Mouse (Mus musculus) midbrain, embryonic 14.5 days (tissue): ENCODE data around the gene Enkur. TPM values are rescaled to one million over a fixed set of nuclear protein-coding genes. Genes with fewer than 3 reads are reported as not detected.

ENCODE experiments used
- ATAC-seq: fragments of 200-750 bp; cut with Nextera tagmentation; 2 replicates; pipeline ENCODE4 v1.8.0; 2017; ENCODE audit warnings: moderate number of reproducible peaks, moderate library complexity; ENCODE audit not compliant: low FRiP score, low TSS enrichment
- DNase-seq: peaks from one replicate; pipeline ENCODE4 v3.0.0-alpha.2; 2015
- H3K27ac ChIP-seq: fragments of 300-500 bp; sonication (generic); replicated peaks from 2 replicates; pipeline ENCODE4 v1.5.1; 2014; ENCODE audit warnings: mild to moderate bottlenecking, low read depth, low read length, moderate library complexity
- H3K27me3 ChIP-seq: fragments of 300-500 bp; sonication (generic); 2 replicates; pipeline ENCODE4 v1.6.1; 2014; ENCODE audit warnings: low read length, control low read depth, mixed read lengths; ENCODE audit not compliant: control insufficient read depth, insufficient read depth
- H3K36me3 ChIP-seq: fragments of 300-500 bp; sonication (generic); 2 replicates; pipeline ENCODE4 v1.6.1; 2014; ENCODE audit warnings: low read length, control low read depth; ENCODE audit not compliant: control insufficient read depth, insufficient read depth
- H3K4me1 ChIP-seq: fragments of 300-500 bp; sonication (generic); 2 replicates; pipeline ENCODE4 v1.6.1; 2014; ENCODE audit warnings: mild to moderate bottlenecking, antibody characterized with exemption, low read length, control low read depth; ENCODE audit not compliant: control insufficient read depth, insufficient read depth
- H3K4me2 ChIP-seq: fragments of 300-500 bp; sonication (generic); 2 replicates; pipeline ENCODE4 v1.6.1; 2014; ENCODE audit warnings: mild to moderate bottlenecking, low read length, moderate library complexity
- H3K4me3 ChIP-seq: fragments of 300-500 bp; sonication (generic); replicated peaks from 2 replicates; pipeline ENCODE4 v1.5.1; 2014; ENCODE audit warnings: low read depth, low read length
- H3K9ac ChIP-seq: fragments of 300-500 bp; sonication (generic); replicated peaks from 2 replicates; pipeline ENCODE4 v1.6.1; 2014; ENCODE audit warnings: mild to moderate bottlenecking, low read length, moderate library complexity
- H3K9me3 ChIP-seq: fragments of 300-500 bp; sonication (generic); 2 replicates; pipeline ENCODE4 v1.6.1; 2016; ENCODE audit warnings: low read length, control low read depth, mixed read lengths; ENCODE audit not compliant: control insufficient read depth
- WGBS: fragments of 180-500 bp; shearing (Covaris S2); extraction: QIAGEN DNeasy Blood & Tissue Kit; methylation state at CpG from one replicate; pipeline ENCODE4 v1.1.7; 2014; 5-methylcytosine and 5-hydroxymethylcytosine counted together
- polyA plus RNA-seq: library from polyadenylated mRNA; unstranded; fragments of >200 nt; fragmentation: Nextera tagmentation; extraction: Ambion mirVana; gene quantifications from 2 replicates; pipeline ENCODE4 v1.2.1, GENCODE M21; 2014

The Enkur gene
- polyA plus RNA-seq, 1 experiment from 2014 or later = 3.7 TPM

- H3K9me3 ChIP-seq = no peaks in the 10 kb centered on the region
- WGBS = 11% methylated on average over 7 of the region's 7 CpGs
- H3K9ac ChIP-seq = peak overlapping the region; percentile 74; the same call in 1 of the 2 replicates
- H3K36me3 ChIP-seq = no peaks in the 10 kb centered on the region
- ATAC-seq = peak; percentile 31
- no peak for DNase-seq
- H3K4me3 ChIP-seq = peak overlapping the region; percentile 49
- no peaks in the 10 kb centered on the region for H3K27me3 ChIP-seq
- H3K4me1 ChIP-seq = peaks cover 10% of the 10 kb centered on the region
- H3K27ac ChIP-seq = peak overlapping the region; percentile 96
- peak overlapping the region; percentile 95 for H3K4me2 ChIP-seq
Measured at GRCm38 (mm10) chr2:21141189-21141519, 64.0 kb downstream of the Enkur start.

Other genes starting within 250 kb of the Enkur start
- 62.7 TPM in 2 replicates for gene Arhgap21, start 236.5 kb downstream of the Enkur start, polyA plus RNA-seq
- 22.4 and 26.7 TPM in 2 replicates for gene Thnsl1, start 359 bp upstream of the Enkur start, polyA plus RNA-seq
- 3.8 and 5.3 TPM in 2 replicates for gene Gpr158, start 162.2 kb upstream of the Enkur start, polyA plus RNA-seq